Mouse (Mus musculus) c-Kit-positive CD71-negative TER-119-negative erythroid progenitor cells, embryonic 14.5 days (primary cell): Measurements from ENCODE around the gene Thap11.

Experiments used
- DNase-seq: peaks from one replicate; pipeline ENCODE4 v3.0.0-alpha.2; 2013; ENCODE audit warnings: low read depth

The Thap11 gene

GRCm38 (mm10) chr8:105852146-105852729 is 2.7 kb upstream of the Thap11 start:
- no peak for DNase-seq

- DNase-seq, result no peak
Observed at GRCm38 (mm10) chr8:105853178-105853577, 1.8 kb upstream of the Thap11 start, which contains the start of gene Cenpt. Gene Cenpt, minus strand, starts transcription at chr8:105853278.

- no peak for DNase-seq
Observed at GRCm38 (mm10) chr8:105854303-105854702, 629 bp upstream of the Thap11 start.

- DNase-seq, result no peak
Observed at GRCm38 (mm10) chr8:105855248-105856167, 576 bp downstream of the Thap11 start.

- DNase-seq, result no peak
Observed at GRCm38 (mm10) chr8:105856168-105856835, 1.4 kb downstream of the Thap11 start.

- no peak for DNase-seq
Observed at GRCm38 (mm10) chr8:105858495-105858894, 3.6 kb downstream of the Thap11 start.

- DNase-seq, result no peak
Observed at GRCm38 (mm10) chr8:105859314-105859713, 4.4 kb downstream of the Thap11 start.

GRCm38 (mm10) chr8:105860143-105860981 is 5.4 kb downstream of the Thap11 start, which contains the start of gene Nutf2:
Gene Nutf2, plus strand, starts transcription at chr8:105860580.
- DNase-seq, result peak; percentile 92

- no peak for DNase-seq
Observed at GRCm38 (mm10) chr8:105861951-105862350, 7.0 kb downstream of the Thap11 start.

- no peak for DNase-seq
Observed at GRCm38 (mm10) chr8:105866364-105867029, 11.6 kb downstream of the Thap11 start.

- DNase-seq, result no peak
Observed at GRCm38 (mm10) chr8:105874301-105874700, 19.4 kb downstream of the Thap11 start.

GRCm38 (mm10) chr8:105880754-105881520 is 26.0 kb downstream of the Thap11 start, which contains the start of gene Edc4:
Gene Edc4, plus strand, starts transcription at chr8:105880881.
- DNase-seq, result peak; percentile 91

GRCm38 (mm10) chr8:105889756-105890465 is 35.0 kb downstream of the Thap11 start:
- DNase-seq, result no peak

GRCm38 (mm10) chr8:105890870-105891269 is 35.9 kb downstream of the Thap11 start:
- no peak for DNase-seq

GRCm38 (mm10) chr8:105892432-105892831 is 37.5 kb downstream of the Thap11 start:
- DNase-seq, result no peak

- no peak for DNase-seq
Observed at GRCm38 (mm10) chr8:105893339-105893738, 38.4 kb downstream of the Thap11 start, which contains the start of gene Nrn1l. Gene Nrn1l, plus strand, starts transcription at chr8:105893567.

GRCm38 (mm10) chr8:105897801-105898480 is 43.0 kb downstream of the Thap11 start:
- DNase-seq, result no peak

GRCm38 (mm10) chr8:105900180-105900940 is 45.4 kb downstream of the Thap11 start, which contains the start of gene Pskh1:
Gene Pskh1, plus strand, starts transcription at chr8:105900441.
- DNase-seq, result peak; percentile 89
